Mouse (Mus musculus): ENCODE measurements around the gene Sh2d3c.

DNA sequence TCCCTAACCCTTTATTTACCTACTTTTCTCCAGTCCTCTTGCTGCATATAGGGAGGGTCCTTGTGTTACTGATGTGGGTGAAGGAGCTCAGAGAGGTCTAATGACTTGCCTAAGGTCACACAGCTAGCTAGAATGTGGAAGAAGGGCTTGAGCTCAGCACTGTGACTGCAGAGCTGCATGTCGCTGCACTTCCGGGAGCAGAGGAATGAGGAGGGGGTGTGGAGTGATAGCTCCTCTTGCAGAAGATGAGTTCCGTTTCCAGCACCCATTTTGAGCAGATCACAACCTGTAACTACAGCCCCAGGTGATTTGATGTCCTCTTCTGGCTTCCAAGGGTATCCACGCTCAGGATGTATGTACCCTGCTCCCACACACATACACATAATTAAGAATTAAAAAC lies 3.3 kb downstream of the Sh2d3c start:
- TF ChIP-seq GATA1 (IDR thresholded peaks at IDR 0.05; ENCODE audit: low read length) (no peak), TAL1 (IDR thresholded peaks at IDR 0.05; ENCODE audit: low read length) (no peak)
